Mouse (Mus musculus) MEL (cell line): ENCODE data around the gene Ubash3b. TPM values are rescaled to one million over a fixed set of nuclear protein-coding genes. Genes with fewer than 3 reads are reported as not detected.

Experiments used
- DNase-seq: peaks from one replicate; pipeline ENCODE4 v3.0.0; 2011; ENCODE audit warnings: low read depth, low spot score
- H3K27ac ChIP-seq: 2 replicates; pipeline ENCODE4 v1.5.1; 2012; ENCODE audit warnings: low read depth, mild to moderate bottlenecking, control low read depth, low read length, moderate library complexity; ENCODE audit not compliant: control insufficient read depth
- H3K27me3 ChIP-seq, 2 experiments: fragments of 150-350 bp in 1 of 2; sonication (generic) in 1 of 2; 2 replicates each; pipeline ENCODE4 v1.6.1; 2012; ENCODE audit warnings: low read length in 2 of 2, mild to moderate bottlenecking in 2 of 2, improper control_type of control experiment in 1 of 2, moderate library complexity in 1 of 2; ENCODE audit not compliant: insufficient read depth in 2 of 2, control insufficient read depth in 1 of 2
- H3K36me3 ChIP-seq, 2 experiments: 2 replicates each; pipeline ENCODE4 v1.6.1; 2012 to 2014; ENCODE audit warnings: low read length in 2 of 2, improper control_type of control experiment in 1 of 2, inconsistent platforms in 1 of 2, mild to moderate bottlenecking in 1 of 2; ENCODE audit not compliant: insufficient read depth in 2 of 2, control insufficient read depth in 1 of 2
- H3K4me1 ChIP-seq, 2 experiments: fragments of 150-350 bp in 1 of 2; sonication (generic) in 1 of 2; 2 replicates each; pipeline ENCODE4 v1.6.1; 2012; ENCODE audit warnings: low read length in 2 of 2, improper control_type of control experiment in 1 of 2, mild to moderate bottlenecking in 1 of 2; ENCODE audit not compliant: insufficient read depth in 2 of 2, control insufficient read depth in 1 of 2
- H3K4me3 ChIP-seq, 2 experiments: fragments of 150-350 bp in 1 of 2; sonication (generic) in 1 of 2; 2 replicates each; pipeline ENCODE4 v1.5.1; 2012; ENCODE audit warnings: low read depth in 2 of 2, low read length in 2 of 2, mild to moderate bottlenecking in 2 of 2, moderate library complexity in 2 of 2, control low read depth in 1 of 2, improper control_type of control experiment in 1 of 2; ENCODE audit not compliant: control insufficient read depth in 1 of 2, insufficient read depth in 1 of 2
- H3K79me2 ChIP-seq: 2 replicates; pipeline ENCODE4 v1.6.1; 2012; ENCODE audit warnings: mild to moderate bottlenecking, low read length, moderate library complexity; ENCODE audit not compliant: control insufficient read depth, poor library complexity, insufficient read depth
- H3K9ac ChIP-seq: 2 replicates; pipeline ENCODE4 v1.6.1; 2012; ENCODE audit warnings: low read depth, mild to moderate bottlenecking, control low read depth, low read length, moderate library complexity; ENCODE audit not compliant: control insufficient read depth, poor library complexity, severe bottlenecking
- H3K9me3 ChIP-seq: fragments of 150-350 bp; sonication (generic); replicated peaks from 2 replicates; pipeline ENCODE4 v1.6.1; 2012; ENCODE audit warnings: mild to moderate bottlenecking, low read length, improper control_type of control experiment, moderate library complexity; ENCODE audit not compliant: insufficient read depth
- CTCF ChIP-seq, 3 experiments: IDR thresholded peaks in 2 of 3; conservative IDR thresholded peaks in 1 of 3; 2 replicates each; pipeline ENCODE4 v1.5.1; 2011 to 2012; ENCODE audit warnings: low read length in 3 of 3, low read depth in 2 of 3, mild to moderate bottlenecking in 2 of 3, improper control_type of control experiment in 1 of 3, inconsistent platforms in 1 of 3, mixed read lengths in 1 of 3, moderate library complexity in 1 of 3; ENCODE audit not compliant: control insufficient read depth in 1 of 3, insufficient read depth in 1 of 3, poor library complexity in 1 of 3, severe bottlenecking in 1 of 3
- E2F4 ChIP-seq: IDR thresholded peaks from 2 replicates; pipeline ENCODE4 v1.6.1; 2011; ENCODE audit warnings: low read depth, low read length, improper control_type of control experiment, borderline replicate concordance
- ELF1 ChIP-seq: IDR thresholded peaks from 2 replicates; pipeline ENCODE4 v1.6.1; 2014; ENCODE audit warnings: low read depth, mild to moderate bottlenecking, inconsistent platforms, low read length, improper control_type of control experiment, moderate library complexity
- EP300 ChIP-seq, 2 experiments: IDR thresholded peaks; 2 replicates each; pipeline ENCODE4 v1.6.1; 2011; ENCODE audit warnings: improper control_type of control experiment in 2 of 2, low read length in 2 of 2, low read depth in 1 of 2, mild to moderate bottlenecking in 1 of 2
- ETS1 ChIP-seq: IDR thresholded peaks from 2 replicates; pipeline ENCODE4 v1.6.1; 2012; ENCODE audit warnings: low read depth, mild to moderate bottlenecking, inconsistent platforms, low read length, improper control_type of control experiment, moderate library complexity
- KAT2A ChIP-seq: conservative IDR thresholded peaks from 2 replicates; pipeline ENCODE4 v1.6.1; 2012; ENCODE audit warnings: low read depth, low read length, improper control_type of control experiment, inconsistent platforms
- MAFK ChIP-seq: IDR thresholded peaks from 2 replicates; pipeline ENCODE4 v1.6.1; 2011; ENCODE audit warnings: low read depth, mild to moderate bottlenecking, low read length, improper control_type of control experiment, borderline replicate concordance
- MAX ChIP-seq: IDR thresholded peaks from 2 replicates; pipeline ENCODE4 v1.6.1; 2011; ENCODE audit warnings: low read length, improper control_type of control experiment
- MEF2A ChIP-seq: IDR thresholded peaks from 2 replicates; pipeline ENCODE4 v1.6.1; 2014; ENCODE audit warnings: low read depth, mild to moderate bottlenecking, inconsistent platforms, low read length, improper control_type of control experiment; ENCODE audit not compliant: poor library complexity, insufficient replicate concordance, severe bottlenecking; ENCODE audit errors: extremely low read depth
- MYB ChIP-seq: IDR thresholded peaks from 2 replicates; pipeline ENCODE4 v1.6.1; 2011; ENCODE audit warnings: mild to moderate bottlenecking, low read depth, low read length, improper control_type of control experiment
- NRF1 ChIP-seq: IDR thresholded peaks from 2 replicates; pipeline ENCODE4 v1.6.1; 2014; ENCODE audit warnings: low read depth, mild to moderate bottlenecking, inconsistent platforms, low read length, improper control_type of control experiment, moderate library complexity; ENCODE audit not compliant: poor library complexity, insufficient read depth, severe bottlenecking
- POLR2AphosphoS5 ChIP-seq: IDR thresholded peaks from 2 replicates; pipeline ENCODE4 v1.6.1; 2012; ENCODE audit warnings: low read depth, borderline replicate concordance, mild to moderate bottlenecking, inconsistent platforms, low read length, moderate library complexity, mixed read lengths
- RAD21 ChIP-seq: IDR thresholded peaks from 2 replicates; pipeline ENCODE4 v1.6.1; 2011; ENCODE audit warnings: mild to moderate bottlenecking, low read depth, low read length, improper control_type of control experiment
- SMC3 ChIP-seq: IDR thresholded peaks from 2 replicates; pipeline ENCODE4 v1.6.1; 2011; ENCODE audit warnings: low read depth, low read length, improper control_type of control experiment
- TAL1 ChIP-seq: IDR thresholded peaks from 2 replicates; pipeline ENCODE4 v1.6.1; 2012; ENCODE audit warnings: mild to moderate bottlenecking, inconsistent platforms, low read length, moderate library complexity, mixed read lengths
- USF2 ChIP-seq, 2 experiments: IDR thresholded peaks; 2 replicates each; pipeline ENCODE4 v1.6.1; 2011 to 2012; ENCODE audit warnings: improper control_type of control experiment in 2 of 2, low read length in 2 of 2, borderline replicate concordance in 1 of 2, inconsistent platforms in 1 of 2, low read depth in 1 of 2, mild to moderate bottlenecking in 1 of 2; ENCODE audit not compliant: insufficient read depth in 1 of 2
- ZKSCAN1 ChIP-seq: IDR thresholded peaks from 2 replicates; pipeline ENCODE4 v1.6.1; 2012; ENCODE audit warnings: low read depth, mild to moderate bottlenecking, inconsistent platforms, low read length, improper control_type of control experiment, moderate library complexity
- ZNF384 ChIP-seq: IDR thresholded peaks from 2 replicates; pipeline ENCODE4 v1.6.1; 2012; ENCODE audit warnings: low read depth, mild to moderate bottlenecking, inconsistent platforms, low read length, improper control_type of control experiment
- polyA plus RNA-seq, 2 experiments: library from polyadenylated mRNA; stranded (reverse) in 1 of 2; unstranded in 1 of 2; fragments of >175 nt in 1 of 2; fragments of >200 nt in 1 of 2; gene quantifications; 2 replicates each; pipeline versions ENCODE4 v1.2.1 to v1.2.4; 2012; ENCODE audit warnings: low replicate concordance in 2 of 2, low read depth in 1 of 2; ENCODE audit not compliant: insufficient read length in 2 of 2, insufficient read depth in 1 of 2, missing spikeins in 1 of 2
- total RNA-seq: library from RNA; depleted of rRNA; stranded (reverse); fragments of 300-350 nt; gene quantifications from 2 replicates; pipeline ENCODE4 v1.2.3, GENCODE M21; 2012

The Ubash3b gene
- total and polyA plus RNA-seq, 3 experiments = 5.4 to 11.3 TPM; not detected in 1

GRCm38 (mm10) chr9:41173158-41173557, 11.7 kb upstream of the Ubash3b start:
- H3K27me3 ChIP-seq = no peaks in the 10 kb centered on the region
- peaks cover 16 to 39% of the 10 kb centered on the region in 2 experiments for H3K4me1 ChIP-seq
- TF ChIP-seq TAL1 = no peak
- no peak for TF ChIP-seq ZKSCAN1
- TF ChIP-seq MAFK = no peak
- no peak for TF ChIP-seq SMC3
- TF ChIP-seq CTCF (IDR thresholded peaks at IDR 0.05 in 2 of 3, conservative IDR thresholded peaks at IDR 0.05 in 1 of 3; ENCODE audit: control insufficient read depth in 1 of 3, insufficient read depth in 1 of 3, low read depth in 2 of 3, low read length in 3 of 3, poor library complexity in 1 of 3, severe bottlenecking in 1 of 3) = no peak
- TF ChIP-seq RAD21 = no peak
- no peak for TF ChIP-seq MAX
- TF ChIP-seq POLR2AphosphoS5 = no peak
- TF ChIP-seq E2F4 = no peak
- TF ChIP-seq KAT2A = no peak
- no peak for TF ChIP-seq NRF1
- no peak for TF ChIP-seq ETS1
- no peak for TF ChIP-seq MEF2A
- no peak for TF ChIP-seq ELF1
- no peak for TF ChIP-seq EP300 (IDR thresholded peaks at IDR 0.05; ENCODE audit: low read depth in 1 of 2, low read length in 2 of 2)
- TF ChIP-seq MYB = no peak
- no peaks in the 10 kb centered on the region for H3K9me3 ChIP-seq
- peaks cover 0 to 37% of the 10 kb centered on the region in 2 experiments; a peak in 2 of 4 replicates for H3K36me3 ChIP-seq
- no peak overlapping the region for H3K4me3 ChIP-seq
- H3K79me2 ChIP-seq = no peaks in the 10 kb centered on the region
- no peak overlapping the region for H3K9ac ChIP-seq
- peak overlapping the region; percentile 34 for H3K27ac ChIP-seq
- no peak for DNase-seq

GRCm38 (mm10) chr9:41172426-41172825, 10.9 kb upstream of the Ubash3b start:
- Histone ChIP-seq H3K4me1 (peaks cover 19 to 46% of the 10 kb centered on the region in 2 experiments), H3K9ac (no peak overlapping the region), H3K27ac (peak overlapping the region; percentile 34)

More at GRCm38 (mm10) chr9:41172426-41172825, 10.9 kb upstream of the Ubash3b start:
- Histone ChIP-seq H3K79me2 (no peaks in the 10 kb centered on the region), H3K4me3 (no peak overlapping the region), H3K36me3 (peaks cover 0 to 44% of the 10 kb centered on the region in 2 experiments; a peak in 2 of 4 replicates)
- DNase-seq = no peak
- TF ChIP-seq USF2 (IDR thresholded peaks at IDR 0.05; ENCODE audit: borderline replicate concordance in 1 of 2, insufficient read depth in 1 of 2, low read depth in 1 of 2, low read length in 2 of 2) (no peak), ZNF384 (peak; percentile 56)
- TF ChIP-seq, all 39 proteins: peak for 1
- Histone ChIP-seq H3K9me3 (no peaks in the 10 kb centered on the region), H3K27me3 (no peaks in the 10 kb centered on the region)
